Mouse (Mus musculus) ES-Bruce4 (cell line): Measurements from ENCODE around the gene Prom1. TPM values are rescaled to one million over a fixed set of nuclear protein-coding genes. Genes with fewer than 3 reads are reported as not detected.

Experiments used
- H3K27ac ChIP-seq: 2 replicates; pipeline ENCODE4 v1.5.1; 2012; ENCODE audit warnings: low read length, inconsistent platforms; ENCODE audit not compliant: insufficient read depth
- H3K27me3 ChIP-seq: 2 replicates; pipeline ENCODE4 v1.6.1; 2012; ENCODE audit warnings: mild to moderate bottlenecking, low read length, inconsistent platforms; ENCODE audit not compliant: control insufficient read depth, poor library complexity, insufficient read depth, severe bottlenecking
- H3K36me3 ChIP-seq: 2 replicates; pipeline ENCODE4 v1.6.1; 2012; ENCODE audit warnings: inconsistent platforms, mild to moderate bottlenecking, low read length, moderate library complexity; ENCODE audit not compliant: control insufficient read depth, poor library complexity, insufficient read depth, severe bottlenecking
- H3K4me1 ChIP-seq: one replicate; pipeline ENCODE4 v1.8.1; 2011; ENCODE audit warnings: low read length; ENCODE audit not compliant: control insufficient read depth, insufficient read depth
- H3K4me3 ChIP-seq: 2 replicates; pipeline ENCODE4 v1.5.1; 2011; ENCODE audit warnings: low read depth, mild to moderate bottlenecking, low read length
- H3K9ac ChIP-seq: 2 replicates; pipeline ENCODE4 v1.6.1; 2012; ENCODE audit warnings: low read depth, mild to moderate bottlenecking, inconsistent platforms; ENCODE audit not compliant: poor library complexity, severe bottlenecking
- H3K9me3 ChIP-seq: replicated peaks from 2 replicates; pipeline ENCODE4 v1.6.1; 2012; ENCODE audit warnings: mild to moderate bottlenecking, low read length, inconsistent platforms; ENCODE audit not compliant: control insufficient read depth, poor library complexity, insufficient read depth, severe bottlenecking
- CTCF ChIP-seq: IDR thresholded peaks from one replicate; pipeline ENCODE4 v1.8.1; 2011; ENCODE audit warnings: low read depth, low read length
- EP300 ChIP-seq: IDR thresholded peaks from 2 replicates; pipeline ENCODE4 v1.6.1; 2011; ENCODE audit warnings: low read depth, low read length; ENCODE audit not compliant: insufficient read depth
- POLR2A ChIP-seq: IDR thresholded peaks from one replicate; pipeline ENCODE4 v1.8.1; 2011; ENCODE audit warnings: low read length; ENCODE audit not compliant: insufficient read depth
- polyA plus RNA-seq: library from polyadenylated mRNA; stranded (reverse); fragments of >200 nt; gene quantifications from 2 replicates; pipeline ENCODE4 v1.2.4, GENCODE M21; 2011; ENCODE audit warnings: low read depth; ENCODE audit not compliant: missing spikeins, insufficient read depth, insufficient read length

The Prom1 gene
- polyA plus RNA-seq, 1 experiment: 44.5 TPM

DNA sequence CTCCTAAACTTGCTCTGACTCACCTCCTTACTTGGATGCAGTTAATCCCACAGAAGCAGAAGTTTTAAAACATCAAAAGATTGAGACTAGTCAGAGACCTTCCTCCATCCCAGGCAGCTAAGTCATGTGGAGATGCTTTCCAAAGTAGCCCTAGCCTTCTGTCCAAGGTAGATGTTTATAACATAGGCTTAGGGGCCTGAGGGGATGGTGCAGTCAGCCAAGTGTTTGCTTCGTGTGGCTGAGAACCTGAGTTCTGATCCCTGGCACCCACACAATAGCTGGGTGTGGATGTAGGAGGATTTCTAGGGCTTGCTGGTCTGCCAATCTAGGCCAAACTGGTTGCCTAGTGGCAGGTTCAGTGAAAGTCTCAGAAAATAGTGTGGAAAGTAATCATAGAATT is 148.6 kb downstream of the Prom1 start:
- H3K9ac ChIP-seq: no peak overlapping the region
- no peaks in the 10 kb centered on the region for H3K27me3 ChIP-seq

GRCm38 (mm10) chr5:43948748-43949275 is 153.0 kb downstream of the Prom1 start:
- no peaks in the 10 kb centered on the region; the same call in 1 of the 2 replicates for H3K9me3 ChIP-seq
- H3K4me1 ChIP-seq: peaks cover 2% of the 10 kb centered on the region
- H3K27ac ChIP-seq: peak overlapping the region; percentile 87
- peak overlapping the region; percentile 60 for H3K9ac ChIP-seq
- H3K27me3 ChIP-seq: no peaks in the 10 kb centered on the region
- no peak for TF ChIP-seq POLR2A
- no peak for TF ChIP-seq CTCF
- TF ChIP-seq EP300: 0 out of 2 replicates have a peak, but pooled peaks have one; percentile 43
- no peaks in the 10 kb centered on the region for H3K36me3 ChIP-seq
- H3K4me3 ChIP-seq: peak overlapping the region; percentile 38

More for the DNA sequence above, 148.6 kb downstream of the Prom1 start:
- H3K4me3 ChIP-seq: no peak overlapping the region
- no peak overlapping the region for H3K27ac ChIP-seq
- H3K9me3 ChIP-seq: no peaks in the 10 kb centered on the region; the same call in 1 of the 2 replicates
- no peaks in the 10 kb centered on the region for H3K36me3 ChIP-seq
- TF ChIP-seq POLR2A: no peak
- TF ChIP-seq CTCF: no peak
- TF ChIP-seq EP300: no peak
- peaks cover 2% of the 10 kb centered on the region for H3K4me1 ChIP-seq

DNA sequence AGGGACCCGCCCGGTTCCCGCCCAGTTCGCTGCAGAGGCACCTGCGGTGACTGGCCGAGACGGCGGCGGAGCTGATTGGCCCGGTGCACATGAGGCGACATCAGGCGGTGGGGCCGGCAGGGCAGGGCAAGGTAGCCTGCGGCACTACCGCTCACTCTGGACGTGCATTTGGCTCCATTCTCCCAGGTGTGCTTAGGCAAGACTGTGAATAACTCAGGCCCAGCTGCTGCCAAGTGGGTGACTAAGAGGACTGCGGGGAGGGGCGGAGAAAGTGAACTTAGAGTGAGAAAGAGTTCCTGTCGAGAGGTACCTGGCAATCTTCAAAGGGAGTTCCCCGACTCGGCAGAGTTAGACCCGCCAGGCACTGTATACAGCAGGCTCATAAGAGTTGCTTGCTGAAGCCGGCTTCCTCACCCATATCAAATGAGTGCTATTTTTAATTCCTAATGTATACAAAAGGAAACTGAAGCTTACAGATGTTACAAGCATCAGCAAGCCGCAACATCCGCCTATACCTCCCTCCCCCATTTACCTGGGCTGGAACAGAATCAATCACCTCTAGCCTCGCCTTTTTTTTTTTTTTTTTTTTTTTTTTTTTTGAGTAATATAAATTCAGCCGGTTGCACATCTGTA is 153.6 kb downstream of the Prom1 start:
- Histone ChIP-seq H3K27ac (peak overlapping the region; percentile 87), H3K9me3 (no peaks in the 10 kb centered on the region; the same call in 1 of the 2 replicates), H3K27me3 (no peaks in the 10 kb centered on the region), H3K36me3 (no peaks in the 10 kb centered on the region), H3K4me3 (peak overlapping the region; percentile 47), H3K9ac (peak overlapping the region; percentile 60), H3K4me1 (peaks cover 1% of the 10 kb centered on the region)
- peak; percentile 8 for TF ChIP-seq POLR2A
- no peak for TF ChIP-seq CTCF
- TF ChIP-seq EP300: peak; percentile 98

- peak overlapping the region; percentile 23; the same call in 1 of the 2 replicates for H3K9ac ChIP-seq
- no peaks in the 10 kb centered on the region; the same call in 1 of the 2 replicates for H3K9me3 ChIP-seq
- H3K27ac ChIP-seq: peak overlapping the region; percentile 80
- TF ChIP-seq CTCF (no peak), POLR2A (no peak), EP300 (no peak)
- H3K4me1 ChIP-seq: no peaks in the 10 kb centered on the region
- H3K4me3 ChIP-seq: no peak overlapping the region
- no peaks in the 10 kb centered on the region for H3K27me3 ChIP-seq
- H3K36me3 ChIP-seq: no peaks in the 10 kb centered on the region
Observed at GRCm38 (mm10) chr5:43947330-43947977, 154.4 kb downstream of the Prom1 start.

Other genes with a start within 250 kb of the Prom1 start
- gene Cd38, start 233.5 kb downstream of the Prom1 start, polyA plus RNA-seq: 4.9 and 6.3 TPM in 2 replicates
- not detected in 2 replicates for gene Gm7879, start 188.9 kb downstream of the Prom1 start, polyA plus RNA-seq
- gene Fgfbp1, start 120.3 kb downstream of the Prom1 start, polyA plus RNA-seq: 34.8 and 36.9 TPM in 2 replicates
- gene Tapt1, start 124.6 kb upstream of the Prom1 start, polyA plus RNA-seq: 22.5 and 28.5 TPM in 2 replicates